Mouse (Mus musculus): ENCODE measurements at regions not wholly inside any gene's neighbourhood (a gene's known extent, or its start where the extent isn't known, plus 50 kb on each side); places are given as distances from the start of the nearest gene placed in this dataset.

DNA sequence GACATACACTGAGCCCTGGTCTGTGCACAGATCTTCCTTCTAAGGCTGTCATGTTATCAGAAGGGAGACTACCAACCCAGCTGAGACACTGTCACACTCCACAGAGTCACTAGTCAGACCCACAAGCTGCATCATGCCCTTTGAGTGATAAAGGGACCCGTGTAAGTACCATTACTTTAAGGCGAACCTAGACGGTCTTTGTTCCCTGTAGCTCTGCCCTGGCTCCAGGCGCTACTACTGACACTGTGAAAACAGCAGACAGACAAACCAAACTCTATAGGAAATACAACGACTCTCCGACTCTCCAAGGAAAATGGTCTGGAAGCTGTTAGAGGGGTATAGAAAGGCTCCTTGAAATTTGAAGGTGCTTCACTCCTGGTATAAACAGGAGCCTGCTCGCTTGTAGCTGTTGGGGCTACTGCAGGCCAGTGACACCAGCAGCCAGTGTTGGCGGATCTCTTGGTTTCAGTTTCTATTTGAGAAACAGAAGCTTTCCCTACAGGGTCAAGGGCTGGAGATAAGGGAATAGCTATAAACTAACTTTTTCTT lies 75.2 kb upstream of the Wnt7b start:
- Histone ChIP-seq H3K36me3 (ENCODE audit: control insufficient read depth, insufficient read depth, low read length) (no peaks in the 10 kb centered on the region), H3K27me3 (ENCODE audit: control insufficient read depth, insufficient read depth, low read length) (peaks cover 57% of the 10 kb centered on the region), H3K9me3 (ENCODE audit: control insufficient read depth, low read length) (no peaks in the 10 kb centered on the region), H3K4me3 (replicated peaks; ENCODE audit: low read depth, low read length) (no peak overlapping the region), H3K27ac (replicated peaks; ENCODE audit: low read depth, low read length) (no peak overlapping the region), H3K4me2 (ENCODE audit: low read length) (no peak overlapping the region), H3K4me1 (ENCODE audit: control insufficient read depth, insufficient read depth, low read length) (peaks cover 40% of the 10 kb centered on the region), H3K9ac (replicated peaks; ENCODE audit: low read length) (no peak overlapping the region)
- DNase-seq (no peak), ATAC-seq (ENCODE audit: low FRiP score, low TSS enrichment) (no peak)
- WGBS, result 61% methylated on average over 8 of the region's 8 CpGs

DNA sequence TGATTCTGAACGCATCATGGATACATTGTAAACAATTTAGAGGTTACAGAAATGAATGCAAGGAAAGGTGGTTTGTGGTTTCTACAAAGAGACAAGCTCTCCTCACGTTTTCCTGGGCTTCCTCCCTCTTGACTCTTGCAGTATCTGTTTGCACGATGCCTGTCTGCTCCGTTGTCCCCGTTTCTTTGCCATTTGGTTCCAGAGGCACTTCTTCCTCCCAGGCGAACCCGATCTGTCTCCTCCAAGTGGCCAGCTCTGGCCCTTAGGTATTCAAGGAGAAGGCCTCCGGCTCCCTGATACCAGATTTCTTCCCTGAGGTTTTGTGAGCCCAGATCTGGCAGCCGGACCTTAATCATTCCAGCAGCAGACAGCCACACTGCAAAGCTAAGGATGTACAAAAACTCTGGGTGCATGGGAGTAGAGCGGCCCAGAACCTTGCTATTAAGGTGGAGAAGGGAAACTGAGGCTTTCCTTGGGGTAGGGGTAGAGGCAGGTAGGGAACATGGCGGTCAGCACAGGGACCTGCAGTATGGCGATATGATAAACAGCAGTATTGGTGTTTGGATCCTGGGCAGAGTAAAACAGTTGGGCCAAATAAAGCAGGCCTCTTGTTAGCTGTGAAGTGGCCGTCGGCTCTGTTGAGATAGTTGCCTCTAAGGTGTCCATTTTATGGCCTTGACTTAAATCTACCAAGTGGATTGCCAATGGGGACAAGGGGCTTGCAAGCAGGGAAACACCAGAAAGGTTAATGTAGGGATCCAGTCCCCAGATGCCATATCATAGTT lies 76.0 kb upstream of the Wnt7b start:
- Histone ChIP-seq H3K4me2 (ENCODE audit: low read length) (no peak overlapping the region), H3K36me3 (ENCODE audit: control insufficient read depth, insufficient read depth, low read length) (no peaks in the 10 kb centered on the region), H3K27ac (replicated peaks; ENCODE audit: low read depth, low read length) (no peak overlapping the region), H3K4me1 (ENCODE audit: control insufficient read depth, insufficient read depth, low read length) (peaks cover 33% of the 10 kb centered on the region), H3K9ac (replicated peaks; ENCODE audit: low read length) (no peak overlapping the region), H3K27me3 (ENCODE audit: control insufficient read depth, insufficient read depth, low read length) (peaks cover 65% of the 10 kb centered on the region), H3K4me3 (replicated peaks; ENCODE audit: low read depth, low read length) (no peak overlapping the region), H3K9me3 (ENCODE audit: control insufficient read depth, low read length) (no peaks in the 10 kb centered on the region)
- DNase-seq, result no peak
- WGBS, result 80% methylated on average over 14 of the region's 14 CpGs
- no peak for ATAC-seq (ENCODE audit: low FRiP score, low TSS enrichment)

- no peak for ATAC-seq (ENCODE audit: low FRiP score, low TSS enrichment)
- Histone ChIP-seq H3K27ac (replicated peaks; ENCODE audit: low read depth, low read length) (no peak overlapping the region), H3K27me3 (ENCODE audit: control insufficient read depth, insufficient read depth, low read length) (peaks cover 84% of the 10 kb centered on the region), H3K9me3 (ENCODE audit: control insufficient read depth, low read length) (no peaks in the 10 kb centered on the region), H3K36me3 (ENCODE audit: control insufficient read depth, insufficient read depth, low read length) (no peaks in the 10 kb centered on the region), H3K9ac (replicated peaks; ENCODE audit: low read length) (0 out of 2 replicates have a peak overlapping the region, but pooled peaks have one; percentile 31), H3K4me2 (ENCODE audit: low read length) (peak overlapping the region; percentile 37; the same call in 1 of the 2 replicates), H3K4me3 (replicated peaks; ENCODE audit: low read depth, low read length) (no peak overlapping the region), H3K4me1 (ENCODE audit: control insufficient read depth, insufficient read depth, low read length) (peaks cover 11% of the 10 kb centered on the region; the same call in 1 of the 2 replicates)
- WGBS, result 6% methylated on average over 45 of the region's 45 CpGs
- peak; percentile 19 for DNase-seq
Measured at GRCm38 (mm10) chr15:85660528-85661392, 74.0 kb upstream of the Ppara start.

DNA sequence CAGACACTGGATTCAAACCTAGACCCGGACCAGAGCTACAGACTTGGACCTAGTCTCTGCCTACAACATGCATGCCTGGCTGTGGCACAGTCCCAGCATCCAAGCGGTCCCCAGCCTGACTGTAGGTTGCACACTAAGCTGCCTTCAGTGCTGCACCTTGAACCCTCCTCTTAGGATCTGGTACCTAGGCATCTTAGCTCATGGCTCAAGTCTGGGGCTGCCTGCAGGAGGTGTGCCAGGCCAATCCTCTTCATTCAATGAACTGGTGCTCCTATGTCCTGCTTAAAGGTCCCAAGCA lies 73.4 kb upstream of the Ppara start:
- no peak for DNase-seq
- WGBS, result 59% methylated on average over 2 of the region's 2 CpGs
- Histone ChIP-seq H3K27me3 (ENCODE audit: control insufficient read depth, insufficient read depth, low read length) (peaks cover 80% of the 10 kb centered on the region), H3K9ac (replicated peaks; ENCODE audit: low read length) (no peak overlapping the region), H3K9me3 (ENCODE audit: control insufficient read depth, low read length) (no peaks in the 10 kb centered on the region), H3K36me3 (ENCODE audit: control insufficient read depth, insufficient read depth, low read length) (no peaks in the 10 kb centered on the region), H3K4me1 (ENCODE audit: control insufficient read depth, insufficient read depth, low read length) (0 out of 2 replicates have a peak, but pooled peaks cover 5% of the 10 kb centered on the region), H3K4me2 (ENCODE audit: low read length) (no peak overlapping the region), H3K27ac (replicated peaks; ENCODE audit: low read depth, low read length) (no peak overlapping the region), H3K4me3 (replicated peaks; ENCODE audit: low read depth, low read length) (no peak overlapping the region)
- ATAC-seq (ENCODE audit: low FRiP score, low TSS enrichment), result no peak

- DNase-seq (no peak), ATAC-seq (ENCODE audit: low FRiP score, low TSS enrichment) (no peak)
- no peaks in the 10 kb centered on the region for H3K9me3 ChIP-seq (ENCODE audit: control insufficient read depth, low read length)
- WGBS, result 88% methylated on average over 5 of the region's 5 CpGs
- H3K27ac ChIP-seq (replicated peaks; ENCODE audit: low read depth, low read length), result no peak overlapping the region
- no peak overlapping the region for H3K4me3 ChIP-seq (replicated peaks; ENCODE audit: low read depth, low read length)
- no peak overlapping the region for H3K9ac ChIP-seq (replicated peaks; ENCODE audit: low read length)
- peaks cover 80% of the 10 kb centered on the region for H3K27me3 ChIP-seq (ENCODE audit: control insufficient read depth, insufficient read depth, low read length)
- H3K36me3 ChIP-seq (ENCODE audit: control insufficient read depth, insufficient read depth, low read length), result no peaks in the 10 kb centered on the region
- no peak overlapping the region for H3K4me2 ChIP-seq (ENCODE audit: low read length)
- H3K4me1 ChIP-seq (ENCODE audit: control insufficient read depth, insufficient read depth, low read length), result 0 out of 2 replicates have a peak, but pooled peaks cover 5% of the 10 kb centered on the region
Measured at GRCm38 (mm10) chr15:85661771-85662170, 73.0 kb upstream of the Ppara start.

GRCm38 (mm10) chr15:85662271-85662670 lies 72.5 kb upstream of the Ppara start:
- Histone ChIP-seq H3K27ac (replicated peaks; ENCODE audit: low read depth, low read length) (no peak overlapping the region), H3K4me3 (replicated peaks; ENCODE audit: low read depth, low read length) (no peak overlapping the region), H3K27me3 (ENCODE audit: control insufficient read depth, insufficient read depth, low read length) (peaks cover 78% of the 10 kb centered on the region), H3K4me2 (ENCODE audit: low read length) (no peak overlapping the region), H3K9me3 (ENCODE audit: control insufficient read depth, low read length) (no peaks in the 10 kb centered on the region), H3K36me3 (ENCODE audit: control insufficient read depth, insufficient read depth, low read length) (no peaks in the 10 kb centered on the region), H3K4me1 (ENCODE audit: control insufficient read depth, insufficient read depth, low read length) (0 out of 2 replicates have a peak, but pooled peaks cover 5% of the 10 kb centered on the region), H3K9ac (replicated peaks; ENCODE audit: low read length) (no peak overlapping the region)
- 85% methylated on average over 8 of the region's 8 CpGs for WGBS
- DNase-seq (no peak), ATAC-seq (ENCODE audit: low FRiP score, low TSS enrichment) (no peak)

- WGBS, result 81% methylated on average over 4 of the region's 4 CpGs
- Histone ChIP-seq H3K9ac (replicated peaks; ENCODE audit: low read length) (no peak overlapping the region), H3K4me1 (ENCODE audit: control insufficient read depth, insufficient read depth, low read length) (0 out of 2 replicates have a peak, but pooled peaks cover 5% of the 10 kb centered on the region), H3K4me2 (ENCODE audit: low read length) (no peak overlapping the region), H3K4me3 (replicated peaks; ENCODE audit: low read depth, low read length) (no peak overlapping the region), H3K27me3 (ENCODE audit: control insufficient read depth, insufficient read depth, low read length) (peaks cover 78% of the 10 kb centered on the region), H3K36me3 (ENCODE audit: control insufficient read depth, insufficient read depth, low read length) (no peaks in the 10 kb centered on the region), H3K27ac (replicated peaks; ENCODE audit: low read depth, low read length) (no peak overlapping the region), H3K9me3 (ENCODE audit: control insufficient read depth, low read length) (no peaks in the 10 kb centered on the region)
- no peak for DNase-seq
- no peak for ATAC-seq (ENCODE audit: low FRiP score, low TSS enrichment)
Measured at GRCm38 (mm10) chr15:85662673-85663072, 72.1 kb upstream of the Ppara start.

DNA sequence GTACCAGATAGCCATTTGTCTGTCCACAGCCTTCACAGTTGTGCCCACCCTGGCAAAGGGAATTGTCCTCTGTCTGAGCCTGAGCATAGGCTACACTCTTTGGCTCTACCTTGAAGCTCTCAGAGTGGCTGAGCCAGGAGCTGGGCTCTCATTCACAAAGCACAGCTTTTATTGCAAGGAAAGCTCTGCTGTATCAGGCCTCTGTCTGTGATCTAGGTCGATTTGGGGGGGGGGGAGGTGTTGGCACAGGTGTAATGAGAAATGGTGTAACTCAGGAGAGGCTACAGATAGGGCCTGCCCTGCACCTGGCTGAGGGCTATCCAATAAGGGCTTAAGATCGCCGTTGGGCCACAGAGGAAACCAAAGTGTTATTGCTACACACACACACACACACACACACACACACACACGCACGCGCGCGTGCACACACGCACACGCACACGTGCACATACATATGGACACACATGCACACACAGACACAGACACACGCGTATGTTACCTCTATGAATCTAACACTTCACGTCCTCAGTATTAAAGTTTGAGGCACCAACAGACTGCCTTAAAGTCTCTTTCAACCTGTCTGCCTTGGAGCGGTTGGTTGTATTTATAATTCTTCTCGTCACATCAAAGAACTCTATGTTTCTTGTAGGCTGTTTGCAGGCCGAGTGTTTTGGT lies 70.9 kb upstream of the Ppara start:
- peaks cover 76% of the 10 kb centered on the region for H3K27me3 ChIP-seq (ENCODE audit: control insufficient read depth, insufficient read depth, low read length)
- no peaks in the 10 kb centered on the region for H3K36me3 ChIP-seq (ENCODE audit: control insufficient read depth, insufficient read depth, low read length)
- ATAC-seq (ENCODE audit: low FRiP score, low TSS enrichment) (no peak), DNase-seq (no peak)
- H3K9ac ChIP-seq (replicated peaks; ENCODE audit: low read length), result no peak overlapping the region
- H3K9me3 ChIP-seq (ENCODE audit: control insufficient read depth, low read length), result no peaks in the 10 kb centered on the region
- WGBS, result 89% methylated on average over 17 of the region's 17 CpGs
- H3K4me1 ChIP-seq (ENCODE audit: control insufficient read depth, insufficient read depth, low read length), result peaks cover 9% of the 10 kb centered on the region; the same call in 1 of the 2 replicates
- H3K27ac ChIP-seq (replicated peaks; ENCODE audit: low read depth, low read length), result no peak overlapping the region
- no peak overlapping the region for H3K4me2 ChIP-seq (ENCODE audit: low read length)
- H3K4me3 ChIP-seq (replicated peaks; ENCODE audit: low read depth, low read length), result no peak overlapping the region
